Mouse (Mus musculus) CH12.LX (cell line): ENCODE measurements around the gene Malsu1.

Experiments used
- CHD1 ChIP-seq: IDR thresholded peaks from 2 replicates; pipeline ENCODE4 v1.6.1; 2012; ENCODE audit warnings: low read depth, low read length, improper control_type of control experiment, inconsistent platforms
- CTCF ChIP-seq, 2 experiments: IDR thresholded peaks in 1 of 2; conservative IDR thresholded peaks in 1 of 2; 2 replicates each; pipeline ENCODE4 v1.5.1; 2011 to 2012; ENCODE audit warnings: low read depth in 2 of 2, low read length in 2 of 2, improper control_type of control experiment in 1 of 2, inconsistent platforms in 1 of 2, mild to moderate bottlenecking in 1 of 2, moderate library complexity in 1 of 2
- HCFC1 ChIP-seq: IDR thresholded peaks from 2 replicates; pipeline ENCODE4 v1.6.1; 2012; ENCODE audit warnings: low read depth, mild to moderate bottlenecking, inconsistent platforms, low read length, improper control_type of control experiment
- JUND ChIP-seq: conservative IDR thresholded peaks from 2 replicates; pipeline ENCODE4 v1.6.1; 2011; ENCODE audit warnings: low read depth, low read length, improper control_type of control experiment
- POLR2A ChIP-seq: IDR thresholded peaks from 2 replicates; pipeline ENCODE4 v1.6.1; 2011; ENCODE audit warnings: low read depth, mild to moderate bottlenecking, improper control_type of control experiment, low read length
- RCOR1 ChIP-seq: conservative IDR thresholded peaks from 2 replicates; pipeline ENCODE4 v1.6.1; 2012; ENCODE audit warnings: low read depth, mild to moderate bottlenecking, inconsistent platforms, low read length, improper control_type of control experiment
- SIN3A ChIP-seq: IDR thresholded peaks from 2 replicates; pipeline ENCODE4 v1.6.1; 2012; ENCODE audit warnings: low read length, improper control_type of control experiment, inconsistent platforms
- SMC3 ChIP-seq: IDR thresholded peaks from 2 replicates; pipeline ENCODE4 v1.6.1; 2011; ENCODE audit warnings: low read depth, low read length, improper control_type of control experiment
- TCF12 ChIP-seq: IDR thresholded peaks from 2 replicates; pipeline ENCODE4 v1.6.1; 2014; ENCODE audit warnings: low read depth, mild to moderate bottlenecking, inconsistent platforms, low read length, improper control_type of control experiment
- UBTF ChIP-seq: IDR thresholded peaks from 2 replicates; pipeline ENCODE4 v1.6.1; 2012; ENCODE audit warnings: low read depth, mild to moderate bottlenecking, inconsistent platforms, low read length, improper control_type of control experiment, moderate library complexity
- USF1 ChIP-seq: IDR thresholded peaks from 2 replicates; pipeline ENCODE4 v1.6.1; 2014; ENCODE audit warnings: low read depth, mild to moderate bottlenecking, inconsistent platforms, low read length, improper control_type of control experiment
- ZC3H11A ChIP-seq: IDR thresholded peaks from 2 replicates; pipeline ENCODE4 v1.6.1; 2012; ENCODE audit warnings: low read depth, mild to moderate bottlenecking, inconsistent platforms, low read length, improper control_type of control experiment
- ZMIZ1 ChIP-seq: IDR thresholded peaks from 2 replicates; pipeline ENCODE4 v1.6.1; 2012; ENCODE audit warnings: low read depth, mild to moderate bottlenecking, inconsistent platforms, low read length, improper control_type of control experiment

DNA sequence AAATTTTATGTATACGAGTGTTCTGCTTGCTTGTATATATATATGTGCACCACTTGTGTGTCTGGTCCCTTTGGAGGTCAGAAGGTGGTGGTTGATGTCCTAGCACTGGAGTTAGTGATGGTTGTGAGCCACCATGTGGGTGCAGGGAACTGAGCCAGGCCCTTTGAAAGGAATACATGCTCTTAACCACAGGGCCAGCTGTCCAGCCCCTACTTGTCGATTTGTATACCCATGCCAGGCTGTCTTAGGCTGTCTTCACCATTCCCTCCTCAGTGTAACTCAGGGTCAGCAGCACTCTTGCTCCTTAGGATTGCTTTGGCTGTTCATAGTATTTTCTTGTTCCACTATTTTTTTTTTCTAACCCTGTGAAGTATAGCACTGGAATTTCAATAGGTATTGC, 4.3 kb downstream of the Malsu1 start:
- TF ChIP-seq JUND (no peak), TCF12 (no peak), POLR2A (no peak), USF1 (no peak), CTCF (conservative IDR thresholded peaks at IDR 0.05 in 1 of 2, IDR thresholded peaks at IDR 0.05 in 1 of 2; ENCODE audit: low read depth in 2 of 2, low read length in 2 of 2) (no peak), RCOR1 (no peak), UBTF (no peak), CHD1 (no peak), SIN3A (no peak), HCFC1 (no peak), ZMIZ1 (no peak), ZC3H11A (no peak), SMC3 (no peak)
